Mouse (Mus musculus) G1E (cell line): ENCODE data around the gene Itgb5. TPM values are rescaled to one million over a fixed set of nuclear protein-coding genes. Genes with fewer than 3 reads are reported as not detected.

Experiments
- ATAC-seq: 2 replicates; pipeline ENCODE4 v1.8.0; 2016; ENCODE audit warnings: mild to moderate bottlenecking; ENCODE audit not compliant: insufficient number of reproducible peaks, poor library complexity, low FRiP score, severe bottlenecking; ENCODE audit errors: extremely low read depth
- DNase-seq: peaks from one replicate; pipeline ENCODE4 v3.0.0; 2012; ENCODE audit warnings: low spot score
- H3K27me3 ChIP-seq: 2 replicates; pipeline ENCODE4 v1.6.1; 2012; ENCODE audit warnings: mild to moderate bottlenecking, low read length, inconsistent platforms; ENCODE audit not compliant: insufficient read depth
- H3K36me3 ChIP-seq: replicated peaks from 2 replicates; pipeline ENCODE3; 2012; ENCODE audit warnings: mild to moderate bottlenecking, inconsistent platforms
- H3K4me1 ChIP-seq: 2 replicates; pipeline ENCODE4 v1.6.1; 2012; ENCODE audit warnings: low read depth, low read length, inconsistent platforms, mixed read lengths; ENCODE audit not compliant: insufficient read depth
- H3K4me3 ChIP-seq: 2 replicates; pipeline ENCODE4 v1.5.1; 2012; ENCODE audit warnings: low read depth, mild to moderate bottlenecking, inconsistent platforms, low read length, moderate library complexity, mixed read lengths
- H3K9me3 ChIP-seq: replicated peaks from 2 replicates; pipeline ENCODE4 v1.6.1; 2012; ENCODE audit warnings: inconsistent platforms
- CTCF ChIP-seq: IDR thresholded peaks from 2 replicates; pipeline ENCODE4 v1.5.1; 2012; ENCODE audit warnings: low read depth, low read length, inconsistent platforms, mixed read lengths
- GATA1 ChIP-seq: IDR thresholded peaks from 2 replicates; pipeline ENCODE4 v1.6.1; 2012; ENCODE audit warnings: borderline replicate concordance, low read length, inconsistent platforms, mixed read lengths
- GATA2 ChIP-seq: IDR thresholded peaks from 2 replicates; pipeline ENCODE4 v1.6.1; 2012; ENCODE audit warnings: low read depth, low read length, inconsistent platforms, borderline replicate concordance
- POLR2AphosphoS5 ChIP-seq: IDR thresholded peaks from 2 replicates; pipeline ENCODE4 v1.6.1; 2012; ENCODE audit warnings: low read depth, low read length, inconsistent platforms; ENCODE audit not compliant: insufficient replicate concordance
- TAL1 ChIP-seq: conservative IDR thresholded peaks from 2 replicates; pipeline ENCODE4 v1.6.1; 2012; ENCODE audit warnings: low read depth, low read length, inconsistent platforms, mixed read lengths
- polyA plus RNA-seq: library from polyadenylated mRNA; stranded (reverse); fragments of >175 nt; gene quantifications from 2 replicates; pipeline ENCODE4 v1.2.3, GENCODE M21; 2012
- total RNA-seq, 2 experiments: library from RNA; stranded (forward) in 1 of 2; stranded (reverse) in 1 of 2; fragments of 200-1000 nt in 1 of 2; fragments of >200 nt in 1 of 2; fragmentation: Nextera tagmentation in 1 of 2; gene quantifications; 2 replicates each; pipeline ENCODE4 v1.2.3; 2014 to 2017

The Itgb5 gene
- total and polyA plus RNA-seq, 3 experiments = 0.14 to 5.6 (median 1.2) TPM

DNA sequence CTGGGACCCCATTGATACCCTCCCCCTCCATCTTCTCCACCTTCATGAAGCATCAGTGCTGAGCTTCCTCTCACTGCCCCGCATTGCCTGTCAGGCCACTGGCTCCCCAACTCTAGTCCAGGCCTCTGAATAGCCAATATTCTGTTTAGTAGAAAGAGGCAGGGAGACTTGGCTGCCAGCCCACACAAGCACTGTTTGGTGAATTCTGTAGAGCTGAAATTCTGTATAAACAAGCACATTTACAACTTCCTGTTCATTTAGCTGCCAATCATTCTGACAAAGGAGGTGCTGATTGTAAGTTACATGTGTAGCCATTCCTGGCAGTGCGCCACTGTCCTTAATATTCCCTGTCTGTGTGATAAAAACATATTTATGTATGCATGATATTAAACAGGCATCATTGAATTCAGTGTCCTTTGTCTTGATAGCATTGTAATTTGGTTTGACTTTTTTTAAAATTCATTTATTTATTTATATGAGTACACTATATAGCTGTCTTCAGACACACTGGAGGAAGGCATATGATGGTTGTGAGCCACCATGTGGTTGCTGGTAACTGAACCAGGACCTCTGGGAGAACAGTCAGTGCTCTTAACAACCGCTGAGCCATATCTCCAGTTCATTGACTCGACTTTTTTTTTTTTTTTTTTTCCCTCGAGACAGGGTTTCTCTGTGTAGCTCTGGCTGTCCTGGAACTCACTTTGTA lies 105.4 kb downstream of the Itgb5 start:
- H3K27me3 ChIP-seq = peaks cover 78% of the 10 kb centered on the region

DNA sequence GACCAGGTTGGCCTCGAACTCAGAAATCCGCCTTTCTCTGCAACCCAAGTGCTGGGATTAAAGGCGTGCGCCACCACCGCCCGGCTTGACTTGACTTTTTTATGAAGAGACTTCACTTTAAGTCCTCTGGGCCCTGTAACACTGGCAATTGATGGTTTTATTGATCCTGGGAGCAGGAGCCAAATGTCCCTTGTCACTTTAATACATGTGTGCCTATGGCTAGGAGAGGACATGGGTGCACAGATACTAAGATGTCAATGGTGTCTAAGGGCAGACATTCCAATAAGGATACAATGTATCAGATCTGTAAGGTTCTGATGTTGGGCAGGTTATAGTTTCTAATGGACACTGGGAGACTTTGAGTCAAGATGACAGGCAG lies 105.9 kb downstream of the Itgb5 start:
- Histone ChIP-seq H3K4me3 (no peak overlapping the region), H3K27me3 (peaks cover 75% of the 10 kb centered on the region), H3K4me1 (no peaks in the 10 kb centered on the region; the same call in 1 of the 2 replicates), H3K9me3 (no peaks in the 10 kb centered on the region), H3K36me3 (no peaks in the 10 kb centered on the region)
- ATAC-seq = no peak
- DNase-seq = no peak
- TF ChIP-seq TAL1 (no peak), GATA1 (no peak), GATA2 (no peak), POLR2AphosphoS5 (no peak), CTCF (no peak)

More for the DNA sequence above, 105.4 kb downstream of the Itgb5 start:
- ATAC-seq (no peak), DNase-seq (no peak)
- no peaks in the 10 kb centered on the region; the same call in 1 of the 2 replicates for H3K4me1 ChIP-seq
- no peaks in the 10 kb centered on the region for H3K9me3 ChIP-seq
- no peaks in the 10 kb centered on the region for H3K36me3 ChIP-seq
- no peak overlapping the region for H3K4me3 ChIP-seq
- TF ChIP-seq POLR2AphosphoS5 (no peak), GATA1 (no peak), GATA2 (no peak), TAL1 (no peak), CTCF (no peak)

DNA sequence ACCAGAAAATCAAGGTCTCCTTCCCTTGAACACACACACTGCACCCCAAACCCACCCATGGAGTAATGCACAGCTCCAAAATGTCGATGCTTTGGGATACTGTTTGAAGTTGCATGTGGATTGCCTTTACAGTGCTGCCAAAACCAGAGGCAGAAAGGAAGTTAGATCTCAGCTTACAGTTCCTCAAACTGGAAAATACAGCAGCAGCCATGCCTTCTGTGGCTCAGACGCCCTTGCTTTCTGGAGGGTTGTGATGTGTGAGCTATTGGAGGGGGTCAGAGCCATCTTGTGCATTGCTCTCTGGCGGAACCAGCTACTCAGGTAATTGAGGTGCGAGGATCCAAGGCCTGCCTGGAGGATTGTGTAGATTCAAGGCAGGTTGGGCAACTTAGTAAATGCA lies 107.4 kb downstream of the Itgb5 start:
- Histone ChIP-seq H3K9me3 (no peaks in the 10 kb centered on the region), H3K4me3 (no peak overlapping the region), H3K4me1 (no peaks in the 10 kb centered on the region; the same call in 1 of the 2 replicates), H3K36me3 (no peaks in the 10 kb centered on the region), H3K27me3 (peaks cover 76% of the 10 kb centered on the region)
- no peak for TF ChIP-seq POLR2AphosphoS5
- no peak for TF ChIP-seq TAL1
- TF ChIP-seq CTCF = no peak
- no peak for TF ChIP-seq GATA2
- TF ChIP-seq GATA1 = no peak
- no peak for DNase-seq
- ATAC-seq = no peak

DNA sequence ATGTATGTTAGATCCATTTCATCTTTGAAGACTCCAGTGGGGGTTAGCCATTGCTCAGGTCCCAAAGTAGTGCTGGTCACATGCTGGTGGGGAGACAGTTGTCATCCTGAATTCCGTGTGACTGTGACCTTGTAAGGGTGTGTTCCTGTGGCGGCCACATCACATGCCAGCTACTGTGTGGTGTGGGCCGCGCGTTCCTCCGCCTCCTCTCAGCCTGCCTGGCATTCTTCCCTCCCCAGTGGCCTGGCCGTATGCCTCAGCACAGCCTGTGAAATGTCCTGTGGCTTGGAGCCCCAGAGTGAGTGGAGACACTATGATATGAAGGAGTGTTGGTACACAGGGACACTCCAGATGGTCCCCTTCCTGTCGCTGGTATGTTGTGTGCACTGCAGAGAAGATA lies 108.1 kb downstream of the Itgb5 start:
- no peaks in the 10 kb centered on the region; the same call in 1 of the 2 replicates for H3K4me1 ChIP-seq
- no peak for TF ChIP-seq GATA2
- no peak for TF ChIP-seq TAL1
- no peak for DNase-seq
- no peaks in the 10 kb centered on the region for H3K9me3 ChIP-seq
- no peak overlapping the region for H3K4me3 ChIP-seq
- ATAC-seq = no peak
- H3K36me3 ChIP-seq = no peaks in the 10 kb centered on the region
- peaks cover 73% of the 10 kb centered on the region for H3K27me3 ChIP-seq

DNA sequence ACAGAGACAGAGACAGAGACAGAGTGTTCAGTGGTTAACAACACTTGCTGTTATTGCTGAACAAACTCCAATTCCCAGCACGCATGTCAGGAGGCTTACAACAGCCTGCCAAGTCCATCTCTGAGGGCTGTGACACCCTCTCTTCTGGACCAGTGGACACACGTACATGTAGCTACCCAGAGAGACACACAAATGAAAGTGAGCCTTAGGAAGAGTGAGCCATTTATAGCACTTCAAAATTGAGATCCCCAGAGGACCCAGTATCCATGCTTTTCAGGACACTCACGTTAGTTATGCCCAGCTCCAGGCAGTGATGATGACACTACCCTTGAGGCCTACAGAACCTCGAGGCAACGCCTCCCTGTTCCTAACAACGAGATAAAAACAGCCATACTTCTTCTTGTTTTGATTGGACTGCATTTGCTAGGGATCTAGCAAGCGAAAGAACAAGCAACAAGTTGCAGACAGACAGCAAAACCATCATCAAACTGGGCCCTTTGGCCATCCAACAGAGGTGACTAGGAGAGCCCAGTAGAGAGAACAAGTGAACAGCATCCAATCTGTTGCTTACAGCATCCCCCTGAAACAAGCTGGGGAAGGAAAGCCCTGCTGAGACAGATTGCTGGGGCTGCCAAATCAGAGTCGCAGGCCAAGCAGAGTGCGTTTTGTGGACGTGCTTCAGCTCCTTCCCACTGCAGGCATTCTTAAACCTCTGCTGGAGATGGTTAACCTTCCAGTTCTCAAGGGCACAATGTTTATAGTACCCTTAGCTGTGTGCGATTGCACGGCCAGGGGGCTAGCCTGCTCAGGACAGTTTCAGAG lies 109.1 kb downstream of the Itgb5 start:
- no peak for DNase-seq
- H3K36me3 ChIP-seq = no peaks in the 10 kb centered on the region
- H3K27me3 ChIP-seq = peaks cover 69% of the 10 kb centered on the region
- no peak overlapping the region for H3K4me3 ChIP-seq
- TF ChIP-seq POLR2AphosphoS5 = no peak
- TF ChIP-seq TAL1 = no peak
- no peak for TF ChIP-seq CTCF
- no peak for TF ChIP-seq GATA1
- no peak for TF ChIP-seq GATA2
- no peaks in the 10 kb centered on the region; the same call in 1 of the 2 replicates for H3K4me1 ChIP-seq
- no peaks in the 10 kb centered on the region for H3K9me3 ChIP-seq
- ATAC-seq = no peak

DNA sequence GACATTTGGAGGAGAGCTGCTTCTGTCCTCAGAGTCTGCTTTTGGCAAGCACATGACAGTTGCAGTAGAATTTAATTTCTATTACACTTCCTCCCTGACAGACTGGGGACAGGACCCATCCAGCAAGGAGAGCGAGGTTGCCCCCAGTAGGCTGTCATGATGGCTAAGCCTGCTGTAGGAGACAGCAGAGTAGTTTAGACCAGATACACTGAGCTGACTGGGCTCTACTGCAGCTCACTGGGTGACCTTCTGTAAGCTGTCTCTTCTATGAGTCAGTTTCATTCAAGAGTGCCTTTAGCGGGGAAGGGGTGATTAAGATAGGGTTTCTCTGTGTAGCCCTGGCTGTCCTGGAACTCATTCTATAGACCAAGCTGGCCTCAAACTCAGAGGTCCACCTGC lies 109.7 kb downstream of the Itgb5 start:
- Histone ChIP-seq H3K4me1 (no peaks in the 10 kb centered on the region; the same call in 1 of the 2 replicates), H3K4me3 (no peak overlapping the region), H3K27me3 (peaks cover 69% of the 10 kb centered on the region), H3K36me3 (no peaks in the 10 kb centered on the region), H3K9me3 (no peaks in the 10 kb centered on the region)
- DNase-seq (no peak), ATAC-seq (no peak)
- TF ChIP-seq POLR2AphosphoS5 = no peak
- TF ChIP-seq CTCF = no peak
- no peak for TF ChIP-seq GATA2
- no peak for TF ChIP-seq TAL1
- no peak for TF ChIP-seq GATA1
